Mouse (Mus musculus): ENCODE results near the gene Stk38l.

DNA sequence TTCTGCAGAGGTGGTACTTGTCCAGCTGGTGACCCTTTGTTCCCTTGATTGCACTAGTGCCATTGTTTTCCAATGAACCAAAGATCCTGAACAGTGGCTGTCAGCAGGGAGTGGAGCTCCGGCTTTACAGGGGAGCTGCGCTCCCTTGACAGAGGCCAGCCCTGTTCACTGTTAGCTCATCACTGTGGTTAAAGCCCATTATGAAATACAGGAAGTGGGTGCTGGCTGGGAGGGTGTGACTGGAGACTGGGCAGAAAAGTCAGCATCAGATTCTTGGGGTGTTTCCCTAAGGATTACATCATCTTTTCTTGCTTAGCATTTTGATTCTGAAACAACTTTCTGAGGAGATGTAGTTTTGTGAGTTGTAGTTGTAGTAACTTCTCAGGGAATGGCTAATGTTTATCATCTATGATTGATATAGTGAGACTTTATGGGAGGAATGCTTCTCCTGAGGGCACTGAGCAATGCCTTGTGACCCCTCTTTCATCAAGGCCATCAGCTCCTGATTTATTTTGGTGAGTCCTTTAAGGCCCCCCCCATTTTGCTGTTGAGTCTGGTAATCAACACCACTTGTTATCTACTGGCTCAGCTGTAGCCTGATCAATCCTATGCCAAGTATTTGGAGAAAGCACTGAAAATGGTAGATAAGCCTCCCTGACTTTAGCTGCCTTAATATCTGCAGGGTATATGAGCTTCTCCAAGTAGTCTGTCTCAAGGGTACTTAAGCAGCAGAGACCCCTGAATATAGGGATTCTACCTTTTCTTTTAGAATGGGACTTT is 52.0 kb downstream of the Stk38l start:
- TF ChIP-seq CTCF (IDR thresholded peaks at IDR 0.05; ENCODE audit: low read depth) (no peak), EP300 (IDR thresholded peaks at IDR 0.05; ENCODE audit: low read depth) (peak; percentile 52)
